Mouse (Mus musculus): ENCODE measurements at regions not wholly inside any gene's neighbourhood (a gene's known extent, or its start where the extent isn't known, plus 50 kb on each side); places are given as distances from the start of the nearest gene placed in this dataset.

GRCm38 (mm10) chr10:70336741-70337140 is 91.8 kb downstream of the Slc16a9 start:
- DNase-seq: no peak

GRCm38 (mm10) chr10:70359421-70359820 is 80.9 kb upstream of the Fam13c start:
- no peak for DNase-seq

GRCm38 (mm10) chr10:70359834-70360233 is 80.4 kb upstream of the Fam13c start:
- no peak for DNase-seq

- no peak for DNase-seq
These were observed 77.2 kb upstream of the Fam13c start for GRCm38 (mm10) chr10:70363054-70363453.

GRCm38 (mm10) chr10:70364218-70364975 is 75.9 kb upstream of the Fam13c start:
- no peak for DNase-seq

- no peak for DNase-seq
These were observed 75.3 kb upstream of the Fam13c start for GRCm38 (mm10) chr10:70364976-70365345.

GRCm38 (mm10) chr10:70365504-70365903 is 74.8 kb upstream of the Fam13c start:
- no peak for DNase-seq

GRCm38 (mm10) chr10:70367866-70368265 is 72.4 kb upstream of the Fam13c start:
- DNase-seq: no peak

GRCm38 (mm10) chr10:70368685-70369084 is 71.6 kb upstream of the Fam13c start:
- DNase-seq: peak; percentile 41

GRCm38 (mm10) chr10:70372411-70373136 is 67.7 kb upstream of the Fam13c start:
- no peak for DNase-seq

- DNase-seq: no peak
These were observed 67.1 kb upstream of the Fam13c start for GRCm38 (mm10) chr10:70373207-70373606.

- no peak for DNase-seq
These were observed 66.4 kb upstream of the Fam13c start for GRCm38 (mm10) chr10:70373836-70374235.

- no peak for DNase-seq
These were observed 65.6 kb upstream of the Fam13c start for GRCm38 (mm10) chr10:70374726-70375125.

- peak; percentile 9 for DNase-seq
These were observed 60.1 kb upstream of the Fam13c start for GRCm38 (mm10) chr10:70380041-70380651.

- DNase-seq: no peak
These were observed 55.6 kb upstream of the Fam13c start for GRCm38 (mm10) chr10:70384689-70385088.

- DNase-seq: no peak
These were observed 52.6 kb upstream of the Fam13c start for GRCm38 (mm10) chr10:70387729-70388128.
